20 mouse cellular contexts compared by ENCODE assay signal in the genomic region with DNA sequence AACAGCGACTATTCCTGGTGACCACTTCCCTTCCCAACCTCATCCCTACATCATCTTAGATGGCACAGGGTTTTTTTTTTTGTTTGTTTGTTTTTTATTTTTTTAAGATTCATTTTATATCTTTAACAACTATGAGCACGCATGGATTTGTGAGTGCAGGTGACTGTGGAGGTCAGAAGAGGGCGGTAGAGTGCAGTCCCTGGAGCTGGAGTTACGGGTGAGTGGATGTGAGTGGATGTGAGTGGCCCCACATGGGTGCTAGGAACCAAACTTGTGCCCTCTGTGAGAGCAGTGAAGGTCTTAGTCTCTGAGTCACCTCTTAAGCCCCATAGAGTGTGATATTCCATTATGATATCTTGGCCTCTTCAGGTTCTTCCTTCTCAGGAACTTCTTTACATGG. TPM values are rescaled to one million over a fixed set of nuclear protein-coding genes. Genes with fewer than 3 reads are reported as not detected.
"Had no signal": no experiment of that assay in that cellular context is flagged by ENCODE, and none has a peak within 500 bp of the region (broad histone marks: within the 10 kb centered on the region; RNA-seq: fewer than 3 reads in every experiment).

No protein-coding gene starts in this region.

- H3K9me3 ChIP-seq: kidney, embryonic 15.5 days; limb, embryonic 10.5 days; limb, embryonic 13.5 days; liver, embryonic 13.5 days; midbrain, embryonic 13.5 days; neural tube, embryonic 13.5 days had no signal

- H3K4me3 ChIP-seq: kidney, embryonic 15.5 days; limb, embryonic 10.5 days; limb, embryonic 13.5 days; liver, embryonic 13.5 days; megakaryocyte, embryonic 14.5 days; midbrain, embryonic 10.5 days; midbrain, embryonic 13.5 days; myocyte; neural tube, embryonic 13.5 days had no signal

- H3K9ac ChIP-seq: kidney, embryonic 15.5 days; limb, embryonic 13.5 days; liver, embryonic 13.5 days; lung, embryonic 14.5 days; midbrain, embryonic 13.5 days; neural tube, embryonic 13.5 days had no signal

- H3K27ac ChIP-seq: kidney, embryonic 15.5 days; limb, embryonic 10.5 days; limb, embryonic 13.5 days; liver, embryonic 13.5 days; midbrain, embryonic 10.5 days; midbrain, embryonic 13.5 days; neural tube, embryonic 13.5 days had no signal

- H3K4me1 ChIP-seq: liver, embryonic 13.5 days; megakaryocyte, embryonic 14.5 days had no signal

- H3K27me3 ChIP-seq: kidney, embryonic 15.5 days; limb, embryonic 13.5 days; liver, embryonic 13.5 days; midbrain, embryonic 13.5 days; neural tube, embryonic 13.5 days had no signal

- DNase-seq: kidney, adult 11 months; kidney, postnatal 14 days; kidney, postnatal 4 days; layer of hippocampus, postnatal 36 days; liver, embryonic 13.5 days; lung, embryonic 14.5 days; lung, postnatal 10 days; lung, postnatal 36 days; retina, postnatal 1 day; thymus, adult 18-20 months; thymus, postnatal 36 days had no signal

- ATAC-seq: midbrain, embryonic 13.5 days; midbrain, embryonic 16.5 days had no signal

- H3K36me3 ChIP-seq: kidney, embryonic 15.5 days; limb, embryonic 13.5 days; liver, embryonic 13.5 days; midbrain, embryonic 13.5 days had no signal

- H3K4me2 ChIP-seq: kidney, embryonic 15.5 days; limb, embryonic 13.5 days; liver, embryonic 13.5 days; lung, embryonic 14.5 days; midbrain, embryonic 13.5 days; neural tube, embryonic 13.5 days had no signal

RNA-seq across cellular contexts. Expression of a gene that starts 55.9 kb away (rescaled TPM):
- polyA plus RNA-seq: myocyte had no signal
